Mouse (Mus musculus): ENCODE data around the gene Ddx31.
A peak's percentile ranks its signal among the peaks of the same experiment; 100 is the strongest.

Ddx31 gene

DNA sequence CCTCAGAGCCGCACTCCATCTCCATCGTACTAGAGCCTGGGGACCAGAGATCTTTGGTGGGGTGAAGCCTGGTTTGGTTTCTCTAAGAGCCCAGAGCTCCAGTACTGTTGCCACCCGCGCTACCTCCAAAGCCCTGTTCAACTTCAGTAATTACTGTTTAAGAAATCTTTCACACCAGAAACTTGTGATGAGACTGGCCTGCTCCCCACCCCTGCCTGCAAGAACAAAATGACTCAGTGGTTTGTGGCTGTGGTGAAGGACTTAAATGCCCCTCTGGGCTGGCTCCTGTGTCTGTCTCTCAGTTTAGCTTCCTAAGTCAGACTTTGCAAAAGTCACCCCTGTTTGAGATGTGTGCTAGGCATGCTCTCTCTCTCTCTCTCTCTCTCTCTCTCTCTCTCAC, 72.8 kb downstream of the Ddx31 start:
- no peak for DNase-seq

DNA sequence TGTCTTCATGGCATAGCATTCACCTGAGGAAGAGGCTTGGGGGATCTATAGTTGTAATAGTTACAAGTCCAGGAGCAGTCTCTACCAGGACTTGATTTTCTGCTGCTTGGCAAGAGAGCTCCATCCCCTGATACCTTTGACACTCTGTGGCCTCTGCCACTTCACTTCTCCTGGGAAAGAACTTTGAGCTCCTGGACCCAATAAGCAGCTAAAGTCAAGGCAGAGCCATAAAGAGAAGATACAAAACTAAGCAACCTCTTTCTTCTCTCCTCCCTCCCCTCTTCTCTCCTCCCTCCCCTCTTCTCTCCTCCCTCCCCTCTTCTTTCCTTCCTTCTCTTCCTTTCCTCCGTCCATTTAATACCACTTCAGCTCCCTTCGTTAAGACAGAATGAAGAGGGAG, 73.9 kb downstream of the Ddx31 start:
- DNase-seq, result no peak

- no peak for DNase-seq
These were observed 75.0 kb downstream of the Ddx31 start for GRCm38 (mm10) chr2:28915104-28915738.

DNA sequence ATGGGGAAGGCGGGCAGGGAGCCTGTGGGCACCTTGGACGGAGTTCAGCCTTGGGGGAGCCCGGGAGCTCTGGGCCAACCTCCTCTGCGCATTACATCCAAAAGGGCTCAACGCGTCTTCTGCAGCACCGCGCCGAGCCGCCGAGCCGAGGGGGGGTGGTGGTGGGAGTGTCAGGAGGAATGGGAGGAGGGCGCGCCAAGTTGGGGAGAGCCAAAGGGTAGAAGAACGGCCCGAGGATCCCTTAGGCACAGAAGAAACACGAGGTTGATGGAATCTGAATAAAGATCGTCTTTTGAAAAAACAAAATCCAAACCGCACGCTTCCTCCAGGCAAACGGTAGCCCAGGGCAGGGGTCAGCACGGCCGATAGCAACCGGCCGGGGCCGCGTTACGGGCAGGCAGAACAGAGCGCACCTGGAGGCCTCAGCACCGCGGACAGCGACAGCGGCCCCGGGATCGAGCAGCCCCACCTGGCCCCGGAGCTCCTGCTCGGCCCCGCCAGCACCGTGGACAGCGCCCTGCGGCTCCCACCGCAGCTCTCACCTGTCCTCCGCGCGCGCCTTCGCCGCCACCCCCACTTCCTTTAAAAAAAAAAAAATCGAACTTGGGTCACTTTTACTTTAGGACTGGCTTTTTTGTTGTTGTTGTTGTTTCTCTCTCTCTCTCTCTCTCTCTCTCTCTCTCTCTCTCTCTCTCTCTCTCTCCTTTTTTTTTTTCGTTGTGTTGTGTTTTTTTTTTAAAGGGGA, 75.7 kb downstream of the Ddx31 start:
- DNase-seq, result peak; percentile 77

DNA sequence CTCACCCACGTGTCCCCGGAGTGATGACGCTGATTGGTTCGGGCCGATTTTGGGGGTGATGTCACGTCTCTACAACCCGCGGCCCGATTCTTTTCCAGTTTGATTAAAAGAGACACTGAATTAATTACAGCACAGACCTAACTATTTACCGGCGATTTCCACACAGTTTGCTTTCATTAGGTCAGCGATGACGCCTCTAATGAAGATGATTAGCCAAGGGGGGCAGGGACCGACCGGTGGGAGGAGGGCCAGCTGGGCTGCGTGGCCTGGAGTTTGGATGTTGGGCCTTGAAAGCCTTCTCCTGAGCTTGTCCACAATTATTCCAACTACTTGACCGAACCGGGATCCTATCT, 76.3 kb downstream of the Ddx31 start, which contains the start of gene Barhl1:
TSS of gene Barhl1 (minus strand) at position 156 of the 353 bp plus-strand sequence.
- DNase-seq, result peak in 1 of 2 experiments; percentile 7

DNA sequence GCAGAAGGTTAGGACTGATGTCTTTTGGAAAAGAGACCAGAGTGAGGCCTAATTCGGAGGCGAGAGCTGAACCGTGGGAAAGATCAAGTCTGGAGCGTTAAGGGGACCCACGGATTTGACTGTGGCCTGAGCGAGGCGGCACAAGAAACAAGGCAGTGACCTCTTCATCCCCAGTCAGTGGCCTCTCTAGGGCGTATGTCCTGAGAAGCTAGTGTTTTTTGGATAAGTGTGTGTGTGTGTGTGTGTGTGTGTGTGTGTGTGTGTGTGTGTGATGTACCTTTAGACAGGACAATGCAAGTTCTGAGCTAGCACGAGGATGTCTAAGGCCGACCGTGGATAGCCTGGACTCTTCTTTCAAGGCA, 76.9 kb downstream of the Ddx31 start:
- no peak for DNase-seq

DNA sequence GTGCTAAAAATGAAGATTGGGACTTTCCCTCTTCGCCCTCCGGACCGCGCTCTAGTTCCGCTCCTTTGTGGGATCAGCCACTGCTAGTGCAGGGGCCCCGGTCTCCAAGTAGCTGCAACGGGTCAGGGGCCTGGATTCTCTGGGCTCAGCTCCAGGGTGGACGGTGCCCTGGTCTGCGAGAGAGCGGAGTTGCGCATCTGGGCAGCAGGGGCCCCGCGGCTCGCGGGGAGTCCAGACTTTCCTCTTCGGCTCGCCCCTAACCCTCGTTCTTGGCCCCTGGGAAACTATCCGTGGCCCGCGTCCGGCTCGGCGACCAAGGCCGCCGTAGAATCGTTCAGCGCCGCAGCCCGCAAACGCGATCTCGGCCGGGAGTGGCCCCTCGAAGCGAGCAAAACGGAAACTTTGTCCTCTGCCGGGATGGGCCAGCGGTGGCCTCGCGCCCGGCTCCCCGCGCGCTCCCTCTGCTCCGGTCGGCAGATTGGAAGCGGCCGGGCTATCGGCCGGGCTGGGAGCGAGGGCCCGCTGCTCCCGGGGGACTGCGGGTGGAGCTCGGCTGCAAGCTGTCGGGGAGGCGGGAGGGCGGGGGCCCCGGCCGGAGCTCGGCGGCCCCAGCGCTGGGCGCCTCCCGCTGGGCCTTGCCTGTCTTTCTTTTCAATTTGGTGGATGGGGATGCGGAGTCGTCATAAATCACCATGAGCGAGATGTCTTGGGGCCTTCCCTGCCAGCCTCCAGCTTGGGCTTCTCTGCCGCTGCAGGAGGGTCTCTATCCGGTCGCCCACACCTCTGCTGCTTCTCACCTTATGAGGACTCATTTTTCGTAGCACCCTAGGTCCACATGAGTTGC, 77.5 kb downstream of the Ddx31 start:
- DNase-seq, result peak in 1 of 2 experiments; percentile 20

- no peak for DNase-seq
These were observed 78.8 kb downstream of the Ddx31 start for GRCm38 (mm10) chr2:28919001-28919400.

DNA sequence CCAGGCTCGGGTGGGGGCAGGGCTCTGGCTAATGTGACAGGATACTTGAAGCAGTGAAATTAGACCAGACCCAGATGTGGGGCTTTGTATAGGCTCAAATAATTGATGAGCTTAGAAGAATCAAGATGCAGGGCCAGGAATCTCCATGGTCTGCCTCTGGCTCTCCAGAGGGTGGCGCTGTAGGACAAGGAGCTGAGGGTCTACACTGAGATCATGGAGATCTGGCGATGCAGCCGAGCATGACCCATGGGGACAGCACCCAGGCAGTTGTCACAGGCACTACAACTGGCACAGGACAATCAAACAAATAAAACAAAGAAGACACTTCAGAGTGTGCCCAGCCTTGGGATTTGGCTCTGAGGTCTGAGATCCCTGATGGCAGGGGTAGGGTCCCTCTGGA, 83.7 kb downstream of the Ddx31 start:
- peak; percentile 73 to 75 for DNase-seq

DNA sequence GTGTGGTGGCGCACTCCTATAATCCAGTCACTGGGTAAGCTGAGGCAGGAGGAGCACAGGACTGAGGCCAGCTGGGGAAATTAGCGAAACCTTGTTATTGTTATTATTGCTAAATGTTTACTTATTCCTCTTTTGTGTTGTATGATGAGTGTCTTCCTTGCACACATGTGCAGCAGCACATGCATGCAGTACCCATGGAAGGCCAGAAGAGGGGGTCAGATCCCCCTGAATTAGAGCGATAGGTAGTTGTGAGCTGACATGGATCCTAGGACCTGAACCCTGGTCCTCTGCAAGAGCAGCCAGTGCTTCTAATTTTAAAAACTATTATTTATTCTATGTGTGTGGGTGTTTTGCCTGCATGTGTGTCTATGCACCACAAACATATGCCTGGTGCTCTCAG, 90.4 kb downstream of the Ddx31 start:
- no peak for DNase-seq

GRCm38 (mm10) chr2:28938997-28939396, 98.8 kb downstream of the Ddx31 start:
- no peak for DNase-seq

- DNase-seq, result no peak
These were observed 103.7 kb downstream of the Ddx31 start for GRCm38 (mm10) chr2:28943666-28944516.

DNA sequence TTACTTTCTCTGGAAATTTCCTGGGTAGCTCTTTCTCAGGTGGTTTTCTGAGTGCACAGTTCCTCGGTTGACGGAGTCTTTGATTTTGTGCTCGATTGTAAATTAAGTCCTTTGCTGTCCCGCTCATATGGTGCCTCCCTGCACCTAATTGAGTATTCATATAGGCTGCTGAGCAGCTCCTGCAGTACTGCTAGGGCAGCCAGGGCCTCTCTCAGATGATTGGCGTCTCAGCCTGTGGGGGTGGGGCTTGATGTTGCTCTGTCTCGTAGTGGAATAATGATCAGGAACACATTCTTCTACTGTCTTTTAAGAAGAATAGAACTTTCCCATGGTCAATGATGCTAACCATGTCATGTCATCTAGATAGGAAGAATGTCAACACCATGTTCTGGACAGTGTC, 105.2 kb downstream of the Ddx31 start:
- DNase-seq, result no peak

- no peak for DNase-seq
These were observed 106.1 kb downstream of the Ddx31 start for GRCm38 (mm10) chr2:28946312-28946711.

- DNase-seq, result no peak
These were observed 112.8 kb downstream of the Ddx31 start for GRCm38 (mm10) chr2:28952981-28953380.

GRCm38 (mm10) chr2:28954595-28954994, 114.4 kb downstream of the Ddx31 start:
- DNase-seq, result no peak
